Mouse (Mus musculus): ENCODE data around the gene Map3k20.

Gene Map3k20

DNA sequence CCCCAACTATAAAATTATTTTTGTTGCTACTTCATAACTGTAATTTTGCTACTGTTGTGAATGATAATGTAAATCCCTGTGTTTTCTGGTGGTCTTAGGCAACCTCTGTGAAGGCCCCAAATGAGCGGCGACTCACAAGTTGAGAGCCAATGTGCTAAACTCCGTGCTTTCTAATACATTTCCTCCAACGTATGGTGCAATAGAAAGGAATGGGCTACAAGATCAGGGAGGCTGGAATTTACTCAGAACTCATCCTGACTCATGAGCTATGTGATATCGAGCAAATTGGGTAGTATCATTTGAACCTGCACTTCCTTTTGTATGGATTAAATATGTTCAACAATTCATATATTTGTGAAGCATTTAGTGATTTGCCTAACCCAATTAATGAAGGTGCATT, 4.9 kb upstream of the Map3k20 start:
- no peak for DNase-seq (ENCODE audit: low read depth, low spot score)

DNA sequence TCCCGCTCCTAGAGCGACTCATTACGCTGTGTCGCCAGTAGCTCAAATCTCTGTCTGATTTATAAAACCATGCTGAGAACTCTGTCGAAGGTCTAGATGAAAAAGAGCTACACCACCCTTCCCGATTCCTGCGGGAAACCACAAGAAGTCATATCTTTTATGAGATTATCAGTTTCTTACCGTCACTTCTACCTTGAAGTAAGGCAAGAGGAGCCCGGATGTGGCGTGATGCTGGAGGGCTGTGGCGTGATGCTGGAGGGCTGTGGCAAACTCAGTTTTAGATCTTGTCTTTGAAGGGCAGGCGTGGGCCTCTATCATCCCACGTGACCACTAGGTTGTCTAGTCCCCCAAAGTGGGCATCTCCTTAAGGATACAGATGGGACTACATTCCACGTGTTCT, 3.5 kb upstream of the Map3k20 start:
- no peak for DNase-seq (ENCODE audit: low read depth, low spot score)

DNA sequence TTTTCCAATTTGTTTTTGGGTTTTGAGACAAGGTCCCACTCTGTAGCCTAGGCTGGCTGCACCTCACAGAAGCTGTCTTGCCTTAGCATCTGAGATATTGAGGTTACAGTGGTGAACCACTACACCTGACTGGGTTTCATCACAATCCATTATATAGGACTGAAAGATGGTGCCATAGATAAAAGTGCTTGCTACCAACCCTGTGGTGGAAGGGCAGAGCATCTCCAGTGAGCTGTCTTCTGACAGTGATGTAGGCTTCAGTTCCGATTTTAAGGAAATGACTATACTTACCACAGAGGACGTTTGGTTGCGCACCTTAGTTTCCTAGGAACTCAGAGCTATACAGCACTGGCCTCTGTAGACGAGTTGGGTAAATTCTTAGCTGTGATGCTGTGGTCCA, 2.7 kb upstream of the Map3k20 start:
- DNase-seq (ENCODE audit: low read depth, low spot score) = no peak

DNA sequence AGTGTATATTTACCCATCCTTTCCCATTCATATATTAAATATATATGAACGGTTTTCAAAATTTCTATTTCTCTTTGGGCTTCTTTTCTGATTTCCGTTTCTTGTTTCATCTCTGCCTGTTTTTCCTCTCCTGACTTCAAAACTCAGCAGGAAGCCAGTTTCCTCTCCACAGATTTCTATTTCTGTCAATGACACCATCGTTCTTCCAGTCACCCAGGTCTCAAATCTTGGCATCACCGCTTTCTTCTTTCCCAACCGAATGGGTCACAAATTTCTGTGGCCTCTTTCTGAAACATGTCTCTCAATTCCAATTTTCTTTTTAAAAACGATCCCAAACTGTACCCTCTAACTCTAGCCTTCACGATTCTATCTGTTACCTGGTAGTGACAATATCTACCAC, 748 bp upstream of the Map3k20 start:
- DNase-seq (ENCODE audit: low read depth, low spot score) = no peak

DNA sequence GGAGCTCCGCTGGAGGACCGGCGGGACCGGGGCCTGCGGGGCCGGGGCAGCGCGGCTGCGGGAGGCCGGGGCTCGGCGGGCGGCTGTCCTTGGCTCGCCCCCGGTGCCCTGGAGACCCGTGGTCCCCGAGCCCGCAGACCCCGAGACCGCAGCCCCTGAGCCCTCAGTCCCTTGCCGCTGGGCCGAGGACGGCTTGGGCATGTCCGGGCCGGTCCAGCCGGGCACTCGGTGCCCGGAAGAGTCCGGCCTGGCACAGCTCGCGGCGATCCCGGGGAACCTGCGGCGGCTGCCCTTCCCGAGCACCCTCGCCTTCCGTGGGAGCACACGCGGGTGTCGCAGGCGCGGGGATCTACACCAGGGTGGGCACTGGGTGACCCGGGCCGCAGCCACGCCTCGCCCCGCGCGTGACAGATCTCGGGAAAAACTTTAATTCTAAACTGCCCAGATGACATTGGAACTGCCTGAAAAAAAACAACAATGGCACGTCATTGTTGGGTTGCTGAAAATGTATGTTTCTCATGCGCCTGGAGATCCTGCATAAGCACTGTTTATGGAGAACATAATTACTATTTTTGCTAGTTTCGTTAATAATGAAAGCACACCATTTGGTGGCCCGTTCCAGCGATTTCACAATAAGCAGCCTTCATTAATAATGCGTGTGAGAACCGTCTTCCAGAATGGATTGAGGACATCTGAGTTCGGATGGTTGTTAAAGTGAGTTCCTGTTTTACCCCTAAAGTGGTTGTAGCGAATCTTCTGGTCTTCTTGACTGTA, 638 bp downstream of the Map3k20 start:
- no peak for DNase-seq (ENCODE audit: low read depth, low spot score)

DNA sequence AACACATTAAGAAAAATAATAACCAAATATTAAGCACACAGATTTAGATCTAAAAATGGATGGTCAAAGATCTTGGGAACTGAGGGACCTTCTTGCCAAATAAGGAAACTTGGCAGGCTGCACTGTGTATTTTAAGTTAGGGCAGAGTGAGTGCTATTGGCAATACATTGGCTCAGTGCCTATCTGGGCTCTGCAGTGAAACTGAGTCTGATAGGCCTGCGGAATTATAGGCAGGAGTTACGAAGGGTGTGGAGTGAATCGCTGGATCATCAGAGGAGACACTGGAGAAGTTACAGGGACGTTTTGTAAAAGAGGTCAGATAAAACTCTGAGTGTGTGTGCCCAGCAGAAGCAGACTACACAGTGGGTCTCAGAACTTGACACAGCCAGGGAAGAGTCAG, 1.7 kb downstream of the Map3k20 start:
- DNase-seq (ENCODE audit: low read depth, low spot score) = no peak

DNA sequence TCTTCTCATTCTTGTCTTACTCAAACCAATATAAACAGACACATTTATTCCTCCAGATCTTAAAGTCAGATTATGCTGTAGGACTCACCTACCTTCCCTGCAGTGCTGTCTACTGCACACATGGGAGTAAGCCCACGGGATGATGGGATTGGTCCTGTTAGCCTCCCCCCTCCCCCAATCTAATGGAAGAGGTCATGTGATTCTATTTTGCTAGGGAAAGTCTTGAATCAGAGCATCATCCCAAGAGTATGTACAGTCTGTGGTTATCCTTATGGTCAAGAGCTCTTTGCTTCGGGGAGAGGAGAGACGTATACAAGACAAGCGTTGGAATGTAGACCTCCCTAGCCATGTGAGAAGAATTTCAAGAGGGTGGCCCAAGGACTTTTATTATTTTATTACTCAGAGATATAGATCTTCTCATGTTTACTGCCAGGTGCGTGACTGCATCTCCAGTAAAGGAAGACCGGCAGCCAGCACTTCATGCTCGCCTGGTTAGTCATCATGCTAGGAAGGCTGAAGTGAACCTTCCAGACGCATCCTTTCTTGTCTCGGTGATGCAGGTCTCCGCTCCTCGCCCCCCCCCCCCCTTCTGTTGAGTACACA, 3.6 kb downstream of the Map3k20 start:
- DNase-seq (ENCODE audit: low read depth, low spot score) = no peak

DNA sequence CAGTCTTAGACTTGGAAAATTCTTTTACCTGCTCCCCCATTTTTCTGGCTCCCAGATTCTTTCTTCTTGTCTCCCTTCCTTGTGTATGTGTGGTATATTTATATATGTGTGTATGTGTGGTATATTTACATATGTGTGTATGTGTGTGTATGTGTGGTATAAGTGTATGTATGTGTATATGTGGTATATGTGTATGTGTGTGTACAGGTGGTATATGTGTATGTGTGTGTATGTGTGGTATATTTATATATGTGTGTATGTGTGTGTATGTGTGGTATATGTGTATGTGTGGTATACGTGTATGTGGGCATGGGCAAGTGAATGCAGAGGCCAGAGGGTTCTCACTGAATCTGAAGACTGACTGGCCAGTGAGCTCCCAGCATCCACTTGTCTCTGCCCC, 5.7 kb downstream of the Map3k20 start:
- DNase-seq (ENCODE audit: low read depth, low spot score) = no peak

DNA sequence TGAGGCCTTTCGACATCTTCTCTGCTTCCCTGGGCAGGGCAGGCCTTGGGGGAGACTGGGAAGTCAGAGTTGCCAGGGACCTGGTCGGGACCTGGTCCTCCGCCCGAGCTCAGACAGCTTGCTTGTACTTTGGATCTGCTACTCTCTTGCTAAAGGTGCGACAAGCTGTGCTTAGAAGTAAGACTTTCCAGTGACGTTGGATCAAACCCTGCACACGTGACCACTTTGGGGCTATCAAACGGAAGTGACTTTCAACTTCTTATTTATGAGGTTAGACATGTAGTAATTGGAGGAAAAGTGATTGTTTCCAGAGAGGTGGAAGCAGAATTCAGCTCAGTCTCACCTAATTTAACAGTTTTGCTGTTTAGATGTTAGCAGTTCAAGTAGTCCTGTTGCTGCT, 7.1 kb downstream of the Map3k20 start:
- no peak for DNase-seq (ENCODE audit: low read depth, low spot score)

DNA sequence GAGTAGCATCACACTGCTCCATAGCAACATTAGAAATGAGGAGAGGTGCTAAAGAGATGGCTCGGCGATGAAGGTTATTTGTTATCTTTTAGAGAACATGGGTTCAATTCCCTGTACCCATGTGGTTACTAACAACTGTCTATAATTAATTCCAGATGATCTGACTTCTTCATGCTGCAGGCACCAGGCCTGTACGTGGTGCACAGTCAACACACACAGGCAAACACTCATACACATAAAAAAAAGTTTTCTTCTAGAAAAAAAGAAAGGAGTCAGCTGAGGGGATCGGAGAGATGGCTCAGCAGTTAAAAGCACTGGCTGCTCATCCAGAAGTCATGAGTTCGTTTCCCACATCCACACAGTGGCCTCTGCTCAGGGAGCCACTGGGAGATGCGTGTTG, 9.6 kb downstream of the Map3k20 start:
- DNase-seq (ENCODE audit: low read depth, low spot score) = no peak

DNA sequence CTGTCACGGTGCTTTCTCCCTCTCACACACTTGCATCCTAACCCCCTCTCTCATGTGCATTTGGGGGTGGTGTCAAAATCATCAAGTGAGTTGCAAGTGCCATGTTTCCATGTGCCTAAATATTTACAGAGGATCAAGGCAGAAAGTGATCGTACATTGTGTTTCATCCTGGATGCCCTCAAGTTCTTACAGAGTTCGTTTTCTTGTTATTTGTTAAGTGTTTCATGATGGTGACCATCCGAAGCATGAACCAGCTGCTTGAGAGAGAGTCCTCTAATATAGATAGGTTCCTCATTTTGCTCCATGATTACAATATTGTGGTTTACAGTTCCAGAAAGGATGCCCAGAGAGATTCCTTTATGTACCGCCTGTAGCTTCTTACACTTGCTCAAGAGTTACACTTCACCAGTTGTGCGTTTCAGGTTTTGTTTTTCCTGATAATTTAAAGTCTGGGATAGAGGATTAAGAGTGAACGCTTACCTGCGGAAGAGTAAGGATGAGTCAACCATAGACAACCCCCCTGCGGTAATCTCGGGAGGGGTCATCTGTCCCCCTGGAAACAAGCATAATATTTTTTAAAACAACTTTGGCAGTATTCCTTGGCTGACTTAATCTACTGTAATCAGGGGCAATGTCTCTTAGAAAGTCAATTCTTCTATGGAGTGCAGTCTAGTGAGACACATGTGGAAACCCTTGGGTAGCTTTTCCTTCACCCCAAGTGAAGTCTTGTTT, 11.7 kb downstream of the Map3k20 start:
- no peak for DNase-seq (ENCODE audit: low read depth, low spot score)

DNA sequence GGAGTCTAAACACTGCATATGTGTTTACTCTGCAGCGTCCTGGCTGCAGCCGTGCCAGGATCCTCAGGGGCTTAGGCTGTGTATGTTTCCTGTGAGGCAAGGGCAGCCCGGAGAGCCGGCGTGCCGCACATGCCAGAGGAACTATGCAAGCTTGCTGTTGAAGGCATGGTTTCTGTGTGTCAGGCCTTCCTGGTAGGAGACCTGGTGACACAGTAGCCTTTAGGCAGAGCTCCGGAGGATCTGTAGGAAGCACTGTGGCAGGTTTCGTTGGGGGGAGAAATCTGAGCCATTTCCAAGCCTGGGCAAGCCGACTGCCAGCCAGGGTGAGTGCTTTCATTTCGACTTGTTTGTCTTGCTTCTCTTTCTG, 12.3 kb downstream of the Map3k20 start:
- DNase-seq (ENCODE audit: low read depth, low spot score) = no peak

DNA sequence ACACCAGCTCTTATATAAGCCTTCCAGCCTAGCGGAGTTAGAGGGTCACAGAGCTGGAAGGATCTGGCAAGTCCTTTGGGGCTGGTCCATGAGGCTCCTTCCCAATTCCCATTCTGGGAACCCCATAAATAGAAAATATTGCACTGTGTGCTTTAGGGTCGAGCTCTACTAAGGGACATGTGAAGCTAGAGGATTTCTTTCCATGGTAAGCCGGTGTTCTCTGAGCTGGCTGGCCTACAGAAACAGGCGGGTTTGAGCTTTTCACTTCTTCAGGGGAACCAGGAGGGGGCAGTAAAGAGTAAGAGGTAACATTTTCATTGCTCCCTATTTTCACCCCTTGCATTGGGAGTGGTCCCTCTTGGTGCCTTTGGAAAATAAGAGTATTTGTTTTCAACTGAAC, 13.0 kb downstream of the Map3k20 start:
- peak; percentile 28 for DNase-seq (ENCODE audit: low read depth, low spot score)

DNA sequence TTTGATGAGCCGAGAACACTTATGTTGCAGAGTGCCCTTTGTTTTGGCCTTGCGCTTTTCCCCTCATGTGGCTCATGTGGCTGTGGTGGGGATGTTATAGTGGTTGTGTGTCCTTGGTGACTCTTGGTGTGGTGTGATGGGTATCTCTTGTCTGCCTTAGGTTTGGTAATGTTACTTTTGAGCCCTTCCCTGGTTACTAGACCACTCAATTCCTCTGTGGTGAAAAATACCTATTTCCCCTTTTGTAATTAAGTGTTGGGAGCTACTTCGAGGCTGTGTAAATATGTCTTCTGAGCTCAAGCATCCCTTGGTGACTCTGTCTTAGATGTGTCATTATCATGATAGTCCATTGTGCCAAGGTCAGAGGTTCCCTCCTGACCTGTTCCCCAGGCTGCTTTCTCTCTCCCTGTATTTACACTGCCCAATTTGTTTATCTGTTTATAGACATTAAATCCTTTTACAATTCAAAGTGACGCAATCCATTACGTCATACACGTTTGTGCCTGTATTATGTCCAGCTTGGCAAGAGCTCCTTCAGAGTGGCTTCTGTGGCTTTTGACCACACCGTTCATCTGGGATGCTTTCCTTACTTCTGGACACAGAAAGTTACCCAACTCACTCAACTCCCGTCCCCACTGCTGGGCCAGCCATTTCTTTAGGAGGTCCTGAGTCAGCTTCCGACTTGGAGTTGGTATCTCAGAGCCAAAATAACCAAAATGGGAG, 15.9 kb downstream of the Map3k20 start:
- no peak for DNase-seq (ENCODE audit: low read depth, low spot score)

DNA sequence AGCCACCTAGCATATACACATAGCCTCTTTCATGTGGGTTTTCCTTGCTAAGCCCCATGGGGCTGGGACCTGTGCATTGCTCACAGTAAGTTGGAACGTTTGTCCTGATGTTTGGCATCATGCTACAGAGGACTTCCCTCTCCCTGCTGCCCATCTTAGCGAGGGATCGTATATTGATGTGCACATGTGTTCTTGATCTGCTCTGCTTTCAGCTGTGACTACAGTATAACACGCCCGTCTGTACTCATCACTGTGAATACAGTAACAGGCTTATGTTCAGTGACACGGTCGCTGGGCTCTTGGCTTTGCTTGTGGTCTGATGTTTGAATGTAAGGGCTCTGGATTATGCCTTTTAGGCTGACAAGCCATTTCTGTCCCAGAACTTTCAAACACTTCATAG, 20.3 kb downstream of the Map3k20 start:
- DNase-seq (ENCODE audit: low read depth, low spot score) = no peak

DNA sequence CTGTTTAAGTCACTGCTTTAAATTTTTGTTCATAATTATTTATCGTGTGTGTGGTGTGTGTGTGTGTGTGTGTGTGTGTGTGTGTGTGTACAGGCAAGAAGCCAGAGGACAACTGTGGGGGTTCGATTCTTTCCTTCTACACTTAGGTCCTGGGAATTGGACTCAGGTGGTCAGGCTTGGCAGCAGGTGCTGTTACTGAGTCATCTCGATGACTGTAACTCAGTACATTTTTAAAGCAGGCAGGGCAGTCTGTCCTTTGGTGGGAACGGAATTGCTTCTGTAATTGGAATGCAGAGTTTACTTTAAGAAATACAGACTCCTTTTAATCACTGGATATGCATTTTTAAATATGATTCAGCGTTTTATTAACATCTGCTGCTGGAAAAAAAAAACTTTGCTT, 22.9 kb downstream of the Map3k20 start:
- no peak for DNase-seq (ENCODE audit: low read depth, low spot score)

DNA sequence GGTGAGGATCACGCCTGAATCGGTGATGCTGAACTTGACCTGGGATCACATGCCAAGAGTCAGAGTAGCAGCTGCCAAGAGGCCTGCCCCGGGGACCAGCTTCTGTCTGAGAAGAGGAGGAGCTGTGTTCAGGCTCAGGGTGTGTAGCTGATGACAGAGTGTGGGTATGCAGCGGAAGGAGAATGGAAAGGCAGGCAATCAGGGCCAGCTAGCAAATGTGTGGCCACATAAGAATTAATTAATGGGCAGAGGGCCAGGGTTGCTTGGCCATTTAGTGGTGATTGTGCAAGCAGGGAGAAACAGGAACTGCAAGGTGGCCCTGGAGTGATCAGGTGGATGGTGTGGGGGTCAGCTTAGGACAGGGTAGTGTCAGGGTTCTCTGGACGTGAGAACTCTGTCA, 23.5 kb downstream of the Map3k20 start:
- DNase-seq (ENCODE audit: low read depth, low spot score) = no peak

DNA sequence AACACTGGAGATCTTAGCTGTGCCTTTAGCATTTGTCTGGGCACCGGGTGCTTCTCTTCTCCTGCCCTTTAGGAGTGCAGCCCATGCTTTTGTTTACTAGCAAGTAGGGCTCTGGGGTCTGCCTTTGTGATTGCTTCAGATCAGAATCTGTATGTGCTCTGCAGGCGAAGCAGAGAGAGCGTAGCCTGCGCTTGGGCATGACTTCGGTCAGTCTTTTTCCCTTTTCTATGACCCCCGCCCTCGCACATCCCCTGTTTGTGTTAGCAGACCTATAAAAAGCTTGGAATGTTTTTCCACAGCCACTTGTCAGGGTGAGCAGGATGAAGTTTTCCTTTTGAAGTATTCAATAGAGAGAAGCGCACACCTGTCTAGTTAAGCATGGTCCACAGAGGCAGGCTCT, 26.0 kb downstream of the Map3k20 start:
- no peak for DNase-seq (ENCODE audit: low read depth, low spot score)

DNA sequence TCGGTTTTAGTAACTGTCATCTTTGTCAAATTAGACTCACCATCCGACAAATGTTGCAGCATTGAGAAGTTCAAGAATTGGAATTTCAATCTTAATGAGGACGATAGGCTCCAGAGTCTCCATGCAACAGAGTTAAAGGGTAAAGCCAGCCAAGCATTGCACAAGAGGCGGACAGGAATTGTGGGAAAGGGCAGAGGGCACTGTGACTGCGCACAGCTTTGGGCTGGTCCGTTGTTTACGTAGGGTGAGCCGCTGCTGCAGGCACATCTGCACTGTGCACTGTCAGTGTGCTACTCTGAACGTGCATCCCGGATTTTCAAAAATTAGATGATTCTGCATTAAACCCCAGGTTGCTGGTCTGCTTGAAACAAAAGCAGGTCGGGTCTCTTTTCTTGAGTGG, 27.9 kb downstream of the Map3k20 start:
- DNase-seq (ENCODE audit: low read depth, low spot score) = no peak

DNA sequence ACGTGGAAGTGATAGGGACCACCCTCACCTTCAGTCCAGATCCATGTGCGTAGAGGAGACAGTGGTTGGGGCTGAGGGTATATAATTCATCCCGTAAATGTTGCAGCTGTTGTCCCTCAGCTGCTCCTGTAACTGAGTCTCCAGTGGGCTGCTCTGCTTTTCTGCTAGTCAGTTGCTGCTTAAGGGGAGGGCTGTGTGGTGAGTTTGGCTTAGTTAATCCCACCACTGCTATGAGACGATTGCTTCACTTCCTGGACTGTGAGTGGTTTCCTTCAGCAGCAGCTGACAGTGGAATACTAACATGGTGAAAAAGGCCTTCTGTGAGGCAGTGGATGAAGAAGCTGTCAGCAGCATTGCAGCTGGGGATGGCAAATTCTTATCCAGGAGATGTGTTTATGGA, 33.0 kb downstream of the Map3k20 start:
- no peak for DNase-seq (ENCODE audit: low read depth, low spot score)

DNA sequence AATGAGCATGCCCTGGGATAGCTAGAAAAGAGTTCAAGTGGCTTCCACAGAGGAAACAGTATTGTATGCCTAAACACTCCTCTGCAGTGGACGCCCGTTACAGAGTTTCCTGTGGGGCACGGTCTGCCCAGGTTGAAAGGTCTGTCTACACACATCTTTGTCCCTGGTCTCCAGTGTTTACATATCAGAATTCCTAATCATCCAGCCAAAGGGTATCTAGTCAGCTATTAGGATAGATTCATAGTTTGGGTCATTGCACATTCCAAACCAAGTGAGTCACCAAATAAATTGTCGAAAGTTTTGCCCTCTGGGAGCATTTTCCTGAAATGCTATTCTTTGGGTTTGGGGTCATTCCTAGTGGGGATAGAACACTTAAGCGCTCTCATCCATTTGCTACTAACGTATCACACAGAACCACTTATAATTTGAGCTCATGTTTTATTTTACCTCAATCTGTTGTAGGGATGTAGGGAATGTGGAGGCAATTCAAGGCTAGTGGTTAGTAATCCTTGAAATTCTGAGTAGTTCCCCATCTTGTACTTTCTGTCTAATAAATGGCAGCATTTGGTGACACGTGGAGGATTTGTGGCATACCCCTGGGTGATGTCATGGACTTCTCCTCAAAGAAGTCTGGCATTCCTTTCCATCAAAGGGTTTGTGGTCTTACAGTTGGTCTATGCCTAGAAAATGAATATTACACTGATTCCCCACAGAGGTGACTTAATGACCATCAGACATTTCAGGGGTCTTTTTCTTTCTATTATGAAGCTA, 33.8 kb downstream of the Map3k20 start:
- no peak for DNase-seq (ENCODE audit: low read depth, low spot score)

DNA sequence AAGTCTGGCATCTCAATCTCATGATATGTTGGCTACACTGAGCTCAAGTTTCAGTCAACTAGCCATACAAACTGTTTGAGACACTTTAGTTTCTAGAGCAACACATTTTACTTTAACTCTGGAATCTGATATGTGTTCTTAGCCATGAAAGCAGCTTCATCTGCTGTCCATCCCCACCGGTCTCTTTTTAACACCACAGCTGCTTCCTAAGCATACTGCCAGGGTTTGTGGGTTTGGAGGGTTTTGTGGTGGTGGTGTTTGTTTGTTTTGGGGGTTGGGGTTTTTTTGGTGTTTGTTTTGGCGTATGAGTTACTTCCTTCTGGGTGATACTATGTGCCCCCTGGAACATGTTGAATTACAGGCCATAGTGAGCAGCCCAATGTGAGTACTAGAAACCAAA, 35.2 kb downstream of the Map3k20 start:
- no peak for DNase-seq (ENCODE audit: low read depth, low spot score)

Data from ES-CJ7 (cell line).